Mouse (Mus musculus) bone marrow, adult 2 months (tissue): ENCODE results near the gene Ifih1.

Experiments
- CTCF ChIP-seq: fragments of 200-500 bp; IDR thresholded peaks from 2 replicates; pipeline ENCODE4 v1.5.1; 2011; ENCODE audit warnings: low read length, control low read depth; ENCODE audit not compliant: control insufficient read depth, insufficient read depth
- POLR2A ChIP-seq: fragments of 200-500 bp; IDR thresholded peaks from 2 replicates; pipeline ENCODE4 v1.6.1; 2011; ENCODE audit warnings: low read depth, mild to moderate bottlenecking, control low read depth, low read length, borderline replicate concordance; ENCODE audit not compliant: control insufficient read depth

- TF ChIP-seq CTCF (no peak), POLR2A (no peak)
Measured at GRCm38 (mm10) chr2:62685934-62686333, 39.9 kb upstream of the Ifih1 start.
